Mouse (Mus musculus) layer of hippocampus, adult 9-11 months (tissue): Measurements from ENCODE around the gene Gm9903.

Source experiments
- DNase-seq: peaks from one replicate; pipeline ENCODE4 v3.0.0; 2022

The Gm9903 gene

GRCm38 (mm10) chr5:33629301-33629987 is at the start of gene Gm9903, which contains the start of gene Fam53a:
Gene Gm9903, plus strand, starts transcription at chr5:33629925.
Gene Fam53a, minus strand, starts transcription at chr5:33629635.
- peak; percentile 99 for DNase-seq

DNA sequence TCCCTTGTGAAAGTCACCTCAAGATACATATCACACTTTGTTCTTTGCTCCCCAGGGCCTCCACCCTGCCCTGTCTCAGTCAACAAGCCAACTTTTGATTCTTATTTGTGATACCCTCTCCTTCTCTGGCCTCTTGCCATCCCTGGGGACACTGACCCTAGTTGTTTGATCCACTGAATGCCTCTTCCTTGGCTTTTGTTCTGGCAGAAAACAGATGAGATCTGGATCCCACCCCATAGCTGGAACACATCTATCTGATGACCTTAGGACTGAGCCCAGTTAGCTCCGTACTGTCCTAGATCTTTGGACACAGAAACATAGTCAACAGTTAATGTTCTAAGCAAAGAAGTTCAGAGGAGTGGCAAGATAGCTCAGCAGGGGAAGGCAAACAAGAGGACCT is 49.4 kb upstream of the Gm9903 start:
- DNase-seq = no peak

DNA sequence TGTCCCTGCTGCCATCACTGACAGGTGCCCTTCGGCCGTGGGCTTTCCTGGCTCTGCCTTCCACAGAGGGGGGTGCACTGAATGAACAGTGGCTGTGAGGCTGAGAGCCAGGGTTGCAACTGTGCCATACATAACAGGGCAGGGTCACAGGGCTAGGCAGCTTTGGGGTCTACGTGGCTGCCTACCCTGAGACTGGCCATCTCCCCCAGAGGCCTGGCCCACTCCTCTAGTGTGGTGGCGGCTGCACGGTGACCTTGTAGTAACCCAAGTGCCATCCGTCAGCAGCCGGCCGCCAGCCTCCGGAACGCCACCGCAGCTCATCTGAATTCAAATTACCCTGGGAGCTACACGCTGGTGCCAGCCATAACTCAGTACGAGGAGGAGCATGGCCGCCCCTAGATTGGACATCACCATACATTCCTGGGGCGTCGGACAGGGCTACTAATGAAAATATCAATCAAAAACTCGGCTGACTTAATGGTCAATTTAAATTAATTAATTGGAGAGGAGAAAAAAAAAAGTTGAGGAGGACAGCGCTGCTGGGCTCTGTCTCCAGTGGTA is 42.1 kb upstream of the Gm9903 start:
- DNase-seq = no peak

DNA sequence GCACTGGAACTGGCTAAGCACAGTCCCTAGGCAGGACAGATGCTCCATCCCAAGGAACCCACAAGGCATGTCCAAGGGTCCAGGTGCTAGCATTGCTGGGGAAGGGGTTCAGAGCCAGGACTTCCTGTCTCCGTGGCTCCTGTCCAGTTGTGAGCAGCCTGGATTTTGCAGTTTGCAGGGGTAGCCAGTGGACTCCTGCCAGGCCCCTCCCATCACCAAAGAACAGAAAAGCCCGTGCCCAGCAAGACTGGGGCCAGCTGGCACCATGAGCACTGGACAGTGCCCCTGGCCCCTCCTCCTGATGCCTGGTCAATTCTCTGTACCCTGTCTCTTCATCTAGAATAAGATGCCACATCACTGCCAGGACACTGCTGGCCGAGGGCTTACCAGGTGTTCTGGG is 41.7 kb upstream of the Gm9903 start:
- no peak for DNase-seq

DNA sequence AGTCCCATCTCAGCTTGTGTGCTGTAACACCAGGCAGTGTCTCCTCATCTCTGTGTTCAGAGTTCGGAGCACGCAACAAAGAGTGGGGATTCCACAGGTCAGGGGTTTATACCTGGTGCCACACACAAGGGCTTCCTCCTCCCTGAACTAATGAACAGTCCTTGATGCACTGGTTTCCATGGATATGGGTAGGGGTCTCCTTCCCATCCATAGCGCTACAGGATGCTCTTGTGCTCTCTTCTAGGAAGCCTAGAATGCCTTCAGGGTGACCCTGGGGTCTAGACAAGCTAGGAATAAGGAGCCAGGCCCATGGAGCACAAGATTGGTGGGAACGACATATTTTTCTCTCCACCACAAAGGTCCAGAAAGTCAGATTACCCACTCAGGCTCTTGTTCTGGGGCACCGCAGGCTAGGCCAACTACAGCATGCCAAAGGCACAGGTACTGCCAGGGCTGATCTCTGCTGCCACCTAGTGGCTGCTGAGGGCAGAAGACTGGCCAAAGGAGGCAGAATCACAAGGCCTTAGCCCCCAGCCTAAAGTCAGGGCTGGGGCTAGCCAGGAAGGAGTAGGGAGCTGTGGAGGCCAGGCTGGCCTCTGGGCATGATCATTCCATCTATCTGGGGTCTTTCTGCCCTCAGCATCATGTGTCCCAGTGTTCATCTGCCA is 40.4 kb upstream of the Gm9903 start:
- peak; percentile 45 for DNase-seq

DNA sequence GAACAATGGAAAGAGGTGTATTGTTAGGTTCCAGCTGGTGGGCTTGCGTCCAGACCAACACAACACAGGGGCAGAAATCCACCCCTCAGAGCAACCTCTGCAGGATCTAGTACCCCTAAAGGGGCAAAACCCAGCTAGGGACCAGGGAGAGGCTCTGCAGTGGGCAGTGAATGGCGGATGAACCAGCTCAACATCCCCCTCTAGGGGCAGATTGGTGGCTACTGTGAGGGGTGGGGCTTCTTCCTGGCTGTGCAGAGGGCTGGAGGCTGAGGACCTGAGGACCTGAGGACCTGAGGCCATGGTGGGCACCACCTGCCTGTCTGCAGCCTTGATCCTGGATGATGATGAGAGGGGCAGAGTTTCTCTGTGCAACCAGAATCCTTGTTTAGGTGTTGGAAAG is 36.1 kb upstream of the Gm9903 start:
- DNase-seq = no peak

DNA sequence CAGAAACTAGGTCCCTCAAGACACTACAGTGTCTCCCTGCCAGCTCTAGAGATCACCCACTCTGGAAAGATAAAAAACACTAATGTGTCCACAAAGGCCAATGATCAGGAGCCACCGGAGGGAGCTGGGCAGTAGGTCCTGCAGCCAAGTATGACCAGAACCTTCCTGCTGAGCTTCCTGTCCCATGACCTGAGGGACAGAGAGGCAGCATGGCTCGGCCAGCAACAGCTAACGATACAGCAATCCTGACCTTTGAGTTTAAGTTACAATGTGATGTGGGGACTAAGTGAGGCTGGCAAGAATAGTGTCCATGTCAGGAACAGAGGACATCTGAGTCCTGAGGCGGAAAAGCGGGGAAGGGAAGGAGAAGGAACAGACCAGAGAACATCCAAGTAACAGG is 24.4 kb upstream of the Gm9903 start:
- no peak for DNase-seq

DNA sequence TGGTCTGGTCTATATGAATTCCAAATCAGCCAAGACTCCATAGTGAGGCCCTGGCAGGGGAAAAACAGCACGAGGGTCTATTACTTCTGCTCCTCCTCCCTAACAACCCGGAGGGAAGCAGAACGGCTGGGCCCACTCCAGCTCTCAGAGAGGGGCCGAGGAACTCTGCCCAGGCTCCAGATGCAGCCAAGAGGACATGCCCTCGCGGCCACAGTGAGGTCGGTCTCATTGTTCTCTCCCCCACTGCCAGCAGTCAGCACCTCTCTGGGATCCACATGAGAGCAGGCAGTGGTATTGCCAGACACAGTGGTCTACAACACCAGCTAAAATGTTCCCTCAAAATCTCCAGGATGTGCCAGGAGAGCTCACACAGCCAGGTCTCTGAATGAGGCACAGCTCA is 23.1 kb upstream of the Gm9903 start:
- no peak for DNase-seq

DNA sequence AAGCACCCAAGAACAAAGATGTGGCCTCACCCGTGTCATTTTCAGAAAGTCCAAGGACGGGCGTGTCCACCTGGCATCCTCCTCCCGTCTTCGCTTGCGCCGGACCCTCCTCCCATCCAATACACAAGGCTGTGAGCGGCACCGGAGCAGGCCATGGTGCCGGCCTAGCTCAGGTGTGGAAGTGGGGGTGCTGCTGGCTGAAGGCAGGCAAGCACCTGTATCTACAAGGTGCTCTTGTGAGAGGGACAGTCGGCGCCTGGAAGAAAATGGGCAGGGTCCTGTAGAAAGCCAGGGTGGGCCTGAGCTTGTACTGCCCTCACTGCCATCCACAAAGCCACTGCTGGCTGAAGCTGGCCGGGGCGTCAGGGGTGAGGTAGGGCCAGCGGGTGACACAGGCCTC is 22.3 kb upstream of the Gm9903 start:
- DNase-seq = no peak

- DNase-seq = no peak
Measured at GRCm38 (mm10) chr5:33609226-33609625, 20.5 kb upstream of the Gm9903 start.

DNA sequence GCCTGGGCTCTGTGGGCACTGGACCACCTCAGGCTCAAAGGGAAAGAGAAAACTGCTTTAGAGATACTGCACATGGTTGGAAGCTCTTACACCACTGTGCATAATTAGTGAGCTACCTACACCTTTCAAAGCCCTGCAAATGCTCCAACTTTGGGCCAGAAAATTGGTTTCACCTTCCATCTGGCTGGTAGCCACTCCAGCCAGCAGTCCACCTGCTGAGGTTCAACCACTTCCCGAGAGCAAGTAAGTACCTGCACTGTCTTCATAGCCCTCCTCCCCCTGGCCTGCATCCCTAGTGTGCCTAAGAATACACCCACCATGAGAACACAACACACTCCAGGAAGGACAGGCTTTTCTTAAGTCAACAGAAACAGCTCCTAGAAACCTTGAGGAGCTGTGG is 17.9 kb upstream of the Gm9903 start:
- no peak for DNase-seq

DNA sequence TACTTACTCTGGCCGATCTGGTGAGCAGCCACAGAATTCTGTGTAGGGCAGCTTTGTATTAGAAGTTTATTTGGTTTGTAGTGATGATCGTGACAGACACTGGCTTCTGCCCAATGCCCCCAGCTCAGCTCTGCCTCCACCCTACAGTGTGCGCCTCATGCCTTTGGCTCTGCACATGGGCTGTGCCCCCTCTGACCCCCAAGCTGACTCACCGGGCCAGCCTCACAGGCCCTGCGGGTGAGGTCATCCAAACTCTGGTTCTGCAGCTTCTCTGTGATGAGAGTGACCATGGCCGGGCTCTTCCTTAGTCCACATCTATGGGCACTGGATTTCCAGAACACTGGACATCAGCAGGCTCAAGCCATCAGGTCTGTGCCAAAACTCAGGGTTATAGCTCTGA is 15.3 kb upstream of the Gm9903 start:
- no peak for DNase-seq

- DNase-seq = no peak
Measured at GRCm38 (mm10) chr5:33622671-33623070, 7.1 kb upstream of the Gm9903 start.

DNA sequence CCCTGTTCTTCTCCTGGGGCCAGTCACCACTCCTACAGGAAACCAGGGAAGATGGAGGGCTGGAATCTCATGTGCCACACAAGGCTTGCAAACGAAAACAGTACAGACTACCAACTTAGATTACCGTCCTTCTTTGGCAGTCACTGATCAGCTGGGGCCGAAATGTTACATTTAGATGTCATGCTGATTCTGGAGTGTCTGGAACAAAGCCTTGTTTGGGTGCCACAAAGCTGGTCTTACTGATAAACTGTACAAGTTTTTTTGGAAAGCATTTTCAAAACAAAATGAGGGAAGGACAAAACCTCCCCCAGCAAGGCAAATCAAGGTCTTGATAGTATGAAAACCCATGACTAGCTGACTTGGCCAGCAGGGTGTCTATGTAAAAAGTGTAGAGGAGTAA is 6.0 kb upstream of the Gm9903 start:
- no peak for DNase-seq

DNA sequence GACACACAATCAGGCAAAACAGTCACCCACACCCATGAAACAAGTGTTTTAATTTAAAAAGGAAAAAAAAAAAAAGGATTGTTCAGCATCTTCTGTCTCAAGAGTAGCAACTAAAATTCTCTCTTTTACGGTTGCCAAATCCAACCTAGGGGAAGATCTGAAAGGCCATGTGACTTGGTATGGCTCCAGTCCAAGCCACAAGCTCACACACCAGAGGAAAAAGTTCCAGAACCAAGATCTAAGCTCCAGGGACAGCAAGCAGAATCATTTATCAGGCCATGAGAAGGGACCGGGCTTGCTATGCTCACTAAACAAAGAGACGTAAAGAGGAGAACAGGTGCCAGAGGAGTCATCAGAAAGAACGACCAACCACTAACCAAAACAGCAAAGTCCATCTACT is 1.8 kb upstream of the Gm9903 start:
- DNase-seq = no peak

DNA sequence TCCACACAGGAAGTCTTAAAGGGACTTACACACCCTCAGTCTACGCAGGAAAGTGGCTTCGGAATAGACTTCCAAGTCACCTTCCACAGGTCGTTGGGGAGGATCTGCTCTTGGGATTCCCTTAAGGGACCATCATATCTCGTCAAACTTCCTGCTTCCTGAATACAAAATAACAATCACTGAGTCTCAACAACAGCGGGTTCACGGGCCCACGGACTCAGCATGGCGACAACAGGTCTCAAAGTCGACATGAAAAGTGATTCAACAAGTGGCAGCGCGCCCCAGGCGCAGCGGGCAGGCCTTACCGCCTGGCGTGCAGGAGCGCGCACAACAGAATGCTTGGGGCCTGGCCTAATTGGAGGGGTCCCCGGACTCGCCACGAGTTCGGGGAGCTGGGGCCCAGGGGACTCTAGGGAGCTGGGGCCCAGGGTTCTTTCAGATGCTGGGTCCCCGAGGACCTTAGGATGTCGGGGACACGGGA is 865 bp upstream of the Gm9903 start:
- DNase-seq = peak; percentile 48

DNA sequence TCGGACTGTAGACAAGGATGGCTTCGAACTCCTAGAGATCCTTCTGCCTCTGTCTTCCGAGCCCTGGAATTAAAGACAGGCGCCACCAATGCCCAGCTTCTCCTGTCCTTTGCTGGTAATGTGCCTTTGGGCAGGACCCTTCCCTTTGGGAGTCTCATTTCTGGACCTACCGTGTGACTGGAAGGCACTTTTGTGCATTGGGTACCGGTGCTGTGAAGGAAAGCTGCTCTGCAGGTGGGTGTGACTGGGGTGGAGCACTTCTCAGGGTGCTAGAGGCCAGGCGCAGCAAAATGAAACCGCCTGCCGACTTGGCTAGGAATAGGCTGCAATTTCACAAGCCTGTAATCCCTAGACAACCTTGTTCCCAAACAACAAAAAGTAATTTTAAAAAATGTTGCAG is 336 bp downstream of the Gm9903 start:
- peak; percentile 42 for DNase-seq

DNA sequence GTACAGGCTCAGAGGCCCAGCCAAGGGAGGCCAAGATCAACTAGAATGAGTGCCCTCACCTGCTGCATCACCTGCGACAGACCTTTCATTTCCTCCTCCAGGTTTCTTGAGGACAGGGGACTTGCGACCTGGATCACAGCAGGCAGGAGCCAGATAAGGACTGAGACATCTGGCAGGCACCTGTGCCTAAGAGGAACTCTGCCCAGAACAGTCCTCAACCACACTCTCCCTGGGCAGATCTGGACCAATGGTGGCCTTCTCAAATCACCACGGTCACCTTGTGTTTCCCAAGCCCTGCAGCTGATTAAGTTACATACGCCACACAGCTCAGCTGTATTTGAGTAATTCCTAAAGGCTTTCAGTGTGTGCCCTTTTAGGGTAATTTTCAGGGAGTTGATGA is 890 bp downstream of the Gm9903 start:
- no peak for DNase-seq

DNA sequence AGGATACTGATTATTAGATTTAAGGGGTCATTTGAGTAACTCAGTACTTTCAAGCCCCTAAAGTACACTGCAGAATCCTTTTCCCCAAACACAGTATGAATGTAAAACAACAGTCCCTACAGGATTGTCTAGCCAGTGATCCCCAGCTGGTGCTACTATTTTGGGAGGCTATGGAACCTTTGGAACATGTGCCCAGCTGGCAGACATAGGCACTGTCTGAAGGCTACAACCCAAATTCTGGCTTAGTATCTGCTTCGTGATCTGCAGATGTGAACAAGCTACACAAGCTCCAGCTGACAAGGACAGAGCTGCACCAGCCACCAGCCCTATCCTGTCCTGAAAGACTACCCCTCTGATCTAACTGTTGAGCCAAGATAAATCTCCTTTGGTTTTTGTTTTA is 2.8 kb downstream of the Gm9903 start:
- no peak for DNase-seq

DNA sequence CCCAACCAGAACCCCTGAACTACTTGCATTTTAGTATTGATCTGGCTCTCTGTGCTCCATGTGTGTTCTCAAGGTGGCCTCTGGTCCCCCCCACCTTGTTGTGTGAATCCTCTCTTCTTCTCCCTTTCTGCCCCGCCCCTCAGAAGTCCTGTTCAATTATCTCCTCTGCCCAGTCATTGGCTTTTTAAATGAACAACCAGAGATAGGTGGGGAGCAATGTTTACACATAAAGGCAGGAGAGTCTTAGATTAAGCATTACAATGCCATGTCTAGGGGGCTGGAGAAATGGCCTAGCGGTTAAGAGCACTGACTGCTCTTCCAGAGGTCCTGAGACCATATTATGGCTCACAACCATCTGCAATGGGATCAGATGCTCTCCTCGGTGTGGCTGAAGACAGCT is 5.6 kb downstream of the Gm9903 start:
- no peak for DNase-seq

GRCm38 (mm10) chr5:33637606-33638350 is 8.1 kb downstream of the Gm9903 start:
- no peak for DNase-seq

DNA sequence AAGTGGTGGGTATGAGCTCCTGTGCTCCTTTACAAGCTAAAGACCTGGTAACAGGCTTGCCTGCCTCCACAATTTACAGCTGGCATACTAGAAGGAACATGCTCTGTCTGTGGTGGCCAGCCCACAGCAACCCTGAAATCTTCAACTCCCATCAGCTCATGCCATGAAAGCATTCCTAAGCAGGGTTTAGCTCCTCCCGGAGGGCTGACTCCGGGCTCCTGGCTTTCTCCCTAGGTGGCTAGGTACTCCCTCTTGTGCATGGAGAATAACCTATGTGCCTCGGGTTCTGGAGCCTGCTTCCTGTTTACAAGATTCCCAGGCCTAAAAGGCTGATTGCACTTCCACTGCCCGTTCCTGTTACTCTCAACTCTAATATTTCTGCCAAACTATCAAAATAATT is 9.1 kb downstream of the Gm9903 start:
- no peak for DNase-seq

DNA sequence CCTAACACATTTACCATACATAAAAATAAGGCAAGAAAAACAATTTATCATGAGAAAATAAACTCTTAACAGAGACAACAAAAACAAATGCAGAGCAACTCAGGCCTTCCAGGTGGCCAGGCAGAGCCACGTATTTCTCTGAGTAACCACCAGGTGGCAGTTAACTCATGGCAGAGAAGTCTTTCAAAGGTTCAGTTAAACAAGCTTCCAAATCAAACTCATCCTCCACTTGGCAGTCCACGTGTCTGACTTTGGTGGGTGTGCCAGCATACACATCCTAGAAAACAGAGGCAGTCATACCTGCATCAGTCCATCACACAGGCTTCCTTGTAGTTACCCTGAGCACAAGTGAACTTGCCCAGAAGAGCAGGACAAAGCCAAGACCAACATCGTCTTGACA is 10.9 kb downstream of the Gm9903 start:
- no peak for DNase-seq

DNA sequence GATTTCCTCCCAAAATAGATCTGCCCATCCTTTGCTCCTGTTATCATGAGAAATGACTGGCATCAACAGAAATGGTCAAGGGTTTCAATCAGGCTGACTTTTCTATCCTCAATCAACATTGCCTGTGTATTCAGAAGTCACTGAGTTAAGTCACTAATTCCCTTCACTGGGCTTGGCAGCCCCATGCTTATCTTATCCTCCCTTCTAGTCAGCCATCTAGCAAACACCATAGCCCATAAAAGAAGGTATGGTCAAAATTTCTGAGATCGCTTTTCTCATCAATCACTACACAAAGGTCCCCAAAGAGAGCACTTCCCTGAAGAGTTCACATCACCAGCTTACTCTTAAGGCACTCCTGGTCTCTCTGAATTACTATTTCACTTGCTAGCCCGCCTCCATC is 21.3 kb downstream of the Gm9903 start:
- DNase-seq = no peak
